Mouse (Mus musculus): Measurements from ENCODE around the gene Bhmt. TPM values are rescaled to one million over a fixed set of nuclear protein-coding genes. Genes with fewer than 3 reads are reported as not detected.
"Not testable (repeated sequence)": the region's sequence is repeated elsewhere in the genome, so short reads cannot be mapped to it uniquely, and the experiment has no call there.

The Bhmt gene
- total RNA-seq, 2 experiments from 2014 or later, result not detected

- intact Hi-C loops (cut with DNase I), result no loop called here
- no peak for DNase-seq
- Histone ChIP-seq H3K27ac (no peak overlapping the region), H3K4me3 (no peak overlapping the region)
- no peak for TF ChIP-seq CTCF (IDR thresholded peaks at IDR 0.05)
These were observed 44.6 kb downstream of the Bhmt start for GRCm38 (mm10) chr13:93593040-93593699.

- H3K4me3 ChIP-seq; intact Hi-C loops (cut with DNase I); H3K27ac ChIP-seq; DNase-seq: not testable (repeated sequence)
These were observed 55.2 kb downstream of the Bhmt start for GRCm38 (mm10) chr13:93582526-93582925.

GRCm38 (mm10) chr13:93580431-93580830, 57.3 kb downstream of the Bhmt start:
- no peak overlapping the region for H3K27ac ChIP-seq
- no peak overlapping the region for H3K4me3 ChIP-seq
- TF ChIP-seq CTCF (IDR thresholded peaks at IDR 0.05), result no peak
- no peak for DNase-seq
- intact Hi-C loops (cut with DNase I), result no loop called here

- intact Hi-C loops (cut with DNase I), result no loop called here
- no peak overlapping the region for H3K27ac ChIP-seq
- TF ChIP-seq CTCF (IDR thresholded peaks at IDR 0.05), result no peak
These were observed 68.1 kb downstream of the Bhmt start for GRCm38 (mm10) chr13:93569676-93570075.

More at GRCm38 (mm10) chr13:93569676-93570075, 68.1 kb downstream of the Bhmt start:
- H3K4me3 ChIP-seq, result no peak overlapping the region
- no peak for DNase-seq

Other genes starting within 250 kb of the Bhmt start
- 10 to 100 TPM; 32.8 to 33.8 TPM for gene Jmy, start 138.2 kb downstream of the Bhmt start, total RNA-seq (2021)
- not detected for gene Bhmt2, start 36.3 kb upstream of the Bhmt start, total RNA-seq (2021)
- gene Dmgdh, start 36.5 kb upstream of the Bhmt start, total RNA-seq (2021), result not detected
- 1 to 10 TPM; 2.4 to 3.3 TPM for gene Arsb, start 133.7 kb upstream of the Bhmt start, total RNA-seq (2021)